Mouse (Mus musculus) gonadal fat pad, adult 2 months (tissue): ENCODE results near the gene Dennd2c. TPM values are rescaled to one million over a fixed set of nuclear protein-coding genes. Genes with fewer than 3 reads are reported as not detected.
"Not testable (repeated sequence)": the region's sequence is repeated elsewhere in the genome, so short reads cannot be mapped to it uniquely, and the experiment has no call there.

Source experiments
- DNase-seq: peaks from one replicate; pipeline ENCODE4 v3.0.0-alpha.2; 2012; ENCODE audit warnings: low read depth
- polyA plus RNA-seq: library from polyadenylated mRNA; depleted of rRNA; stranded (reverse); fragments of >200 nt; gene quantifications from 2 replicates; pipeline ENCODE4 v1.2.3, GENCODE M21; 2012; rRNA removed

The Dennd2c gene
- polyA plus RNA-seq, 1 experiment: 0.89 TPM

DNA sequence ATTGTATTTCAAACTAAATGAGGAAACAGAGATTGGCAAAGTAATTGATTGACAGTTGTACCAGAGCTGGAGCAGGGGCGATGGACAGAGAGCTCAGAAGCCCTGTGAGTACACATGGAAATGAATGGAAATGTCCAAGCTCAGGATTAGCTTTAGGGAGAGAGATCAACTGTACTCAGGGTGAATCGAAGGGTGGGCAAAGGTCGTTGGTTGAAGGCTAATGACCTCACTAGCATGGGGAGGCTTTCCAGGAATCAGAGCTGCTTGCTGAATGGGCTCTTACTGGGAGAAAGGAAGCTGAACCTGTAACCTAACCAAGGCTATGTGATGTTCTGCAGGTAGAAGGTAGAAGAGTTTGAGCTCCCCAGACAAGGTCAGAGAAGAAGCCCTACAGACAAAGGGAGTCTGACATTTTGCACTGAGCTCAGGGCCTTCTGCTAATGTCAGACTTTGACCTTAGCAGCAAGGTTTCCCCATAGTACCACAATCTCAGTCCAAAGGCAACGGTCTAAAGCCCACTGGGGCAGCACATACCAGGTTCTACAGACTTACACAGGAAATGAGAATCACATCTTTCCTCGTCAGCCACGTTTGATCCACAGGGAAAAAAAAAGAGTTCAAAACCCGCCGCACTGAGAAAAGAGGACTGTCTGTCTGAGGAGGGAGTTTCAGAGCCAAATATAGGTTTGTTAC lies 112.3 kb downstream of the Dennd2c start:
- DNase-seq: no peak

DNA sequence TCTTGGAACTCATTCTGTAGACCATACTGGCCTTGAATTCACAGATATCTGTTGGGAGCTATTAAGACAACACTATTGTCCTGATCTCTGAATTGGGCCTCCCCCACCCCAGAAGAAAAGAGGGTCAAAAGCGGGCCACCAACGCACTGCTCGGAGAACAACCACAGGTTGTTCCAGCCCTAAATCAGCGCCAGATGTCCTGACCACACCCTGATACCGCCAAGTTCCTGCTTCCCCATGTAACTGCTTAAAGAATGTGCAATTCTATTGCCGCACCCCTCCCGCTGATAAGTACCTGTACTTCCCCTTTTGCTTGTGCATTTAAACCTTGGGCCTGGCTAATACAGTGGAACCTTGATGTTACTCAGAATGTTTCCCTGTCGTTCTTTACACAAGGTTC lies 113.0 kb downstream of the Dennd2c start:
- DNase-seq: not testable (repeated sequence)

Other genes with a start within 250 kb of the Dennd2c start
- gene Sycp1, start 166.5 kb upstream of the Dennd2c start, polyA plus RNA-seq: not detected in 2 replicates
- gene Nr1h5, start 138.5 kb upstream of the Dennd2c start, polyA plus RNA-seq: 0.13 and 0.14 TPM in 2 replicates
- gene Sike1, start 106.9 kb upstream of the Dennd2c start, polyA plus RNA-seq: 29.8 and 30.4 TPM in 2 replicates
- gene Csde1, start 82.2 kb upstream of the Dennd2c start, polyA plus RNA-seq: 53.1 and 58.7 TPM in 2 replicates
- 23.1 and 26.1 TPM in 2 replicates for gene Nras, start 44.3 kb upstream of the Dennd2c start, polyA plus RNA-seq
- gene Ampd1, start 28.6 kb upstream of the Dennd2c start, polyA plus RNA-seq: 0.10 and 0.27 TPM in 2 replicates
- gene Bcas2, start 69.1 kb downstream of the Dennd2c start, polyA plus RNA-seq: 22.3 and 28.9 TPM in 2 replicates
- 14.0 and 14.8 TPM in 2 replicates for gene Trim33, start 176.7 kb downstream of the Dennd2c start, polyA plus RNA-seq